Mouse (Mus musculus) telencephalon, adult 2 months (tissue): Measurements from ENCODE around the gene Pgap2.
"Not testable (repeated sequence)": the region's sequence is repeated elsewhere in the genome, so short reads cannot be mapped to it uniquely, and the experiment has no call there.

Experiments used
- DNase-seq: peaks from one replicate; pipeline ENCODE4 v3.0.0-alpha.2; 2011; ENCODE audit warnings: low read depth, low spot score

Pgap2 gene

DNA sequence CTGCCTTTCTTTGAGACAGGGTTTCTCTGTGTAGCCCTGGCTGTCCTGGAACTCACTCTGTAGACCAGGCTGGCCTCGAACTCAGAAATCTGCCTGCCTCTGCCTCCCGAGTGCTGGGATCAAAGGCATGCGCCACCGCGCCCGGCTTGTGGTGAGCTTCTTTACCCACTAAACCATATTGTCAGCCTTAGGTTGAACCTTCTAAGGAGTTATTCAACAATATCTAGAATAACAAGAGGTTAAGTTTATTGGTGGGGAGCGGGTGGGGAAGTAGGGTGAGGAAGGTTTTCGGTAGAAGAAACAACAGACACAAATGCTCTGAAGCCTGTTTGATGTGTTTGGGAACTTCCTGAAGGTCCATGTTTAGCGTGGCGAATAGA is 56.0 kb downstream of the Pgap2 start:
- DNase-seq = not testable (repeated sequence)

DNA sequence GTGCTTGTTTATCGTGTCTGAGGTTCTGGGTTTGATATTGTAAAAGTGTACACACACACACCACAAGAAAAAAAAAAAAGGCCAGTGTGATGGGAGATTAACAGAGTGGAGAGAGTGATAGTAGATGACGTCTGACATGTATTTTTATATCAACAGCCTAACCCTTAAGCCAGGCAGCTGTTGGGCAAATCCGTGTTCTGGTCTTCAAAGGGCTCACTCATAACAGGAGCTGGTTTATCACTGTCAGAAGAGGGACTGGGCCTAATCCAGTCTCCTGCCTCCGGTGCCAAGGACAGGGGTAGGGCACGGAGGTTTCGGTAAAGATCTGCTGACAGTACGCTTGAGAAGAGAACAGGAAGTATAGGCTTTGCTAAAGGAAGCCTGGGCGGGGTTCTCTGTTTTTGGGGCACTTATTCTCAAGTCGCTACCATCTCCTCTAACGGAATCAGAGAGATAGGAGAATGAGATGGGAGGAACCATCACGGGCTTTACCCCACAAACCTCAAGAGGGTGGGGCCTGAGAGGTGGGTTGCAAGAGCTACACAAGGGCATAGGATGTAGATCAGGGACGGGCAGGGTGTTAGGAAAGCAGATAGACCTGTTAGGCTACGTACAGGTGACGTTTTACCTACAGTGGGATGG is 56.5 kb downstream of the Pgap2 start:
- no peak for DNase-seq

DNA sequence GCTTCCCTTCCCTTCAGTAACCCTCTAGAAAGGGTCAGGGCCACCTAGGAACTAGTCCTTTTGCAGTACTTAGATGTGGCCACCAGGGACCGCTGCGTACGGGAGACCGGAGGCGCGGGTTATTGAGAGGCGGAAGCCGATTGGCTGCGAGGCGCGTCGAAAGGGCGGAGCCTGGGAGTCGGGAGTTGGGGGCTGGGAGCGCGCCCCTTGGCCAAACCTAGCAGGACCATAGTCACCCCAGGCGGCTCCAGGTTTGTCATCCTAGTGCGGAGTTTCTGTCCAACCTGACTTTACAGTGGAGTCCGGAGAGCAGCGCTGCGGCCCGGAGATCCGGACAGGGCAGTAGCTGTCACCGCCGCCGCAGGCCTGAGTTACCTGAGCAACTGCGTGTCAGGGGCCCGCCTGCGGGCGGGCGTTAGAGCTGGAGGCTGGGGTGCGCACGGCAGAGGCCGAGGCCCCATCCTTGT is 57.1 kb downstream of the Pgap2 start:
- DNase-seq = peak; percentile 86

DNA sequence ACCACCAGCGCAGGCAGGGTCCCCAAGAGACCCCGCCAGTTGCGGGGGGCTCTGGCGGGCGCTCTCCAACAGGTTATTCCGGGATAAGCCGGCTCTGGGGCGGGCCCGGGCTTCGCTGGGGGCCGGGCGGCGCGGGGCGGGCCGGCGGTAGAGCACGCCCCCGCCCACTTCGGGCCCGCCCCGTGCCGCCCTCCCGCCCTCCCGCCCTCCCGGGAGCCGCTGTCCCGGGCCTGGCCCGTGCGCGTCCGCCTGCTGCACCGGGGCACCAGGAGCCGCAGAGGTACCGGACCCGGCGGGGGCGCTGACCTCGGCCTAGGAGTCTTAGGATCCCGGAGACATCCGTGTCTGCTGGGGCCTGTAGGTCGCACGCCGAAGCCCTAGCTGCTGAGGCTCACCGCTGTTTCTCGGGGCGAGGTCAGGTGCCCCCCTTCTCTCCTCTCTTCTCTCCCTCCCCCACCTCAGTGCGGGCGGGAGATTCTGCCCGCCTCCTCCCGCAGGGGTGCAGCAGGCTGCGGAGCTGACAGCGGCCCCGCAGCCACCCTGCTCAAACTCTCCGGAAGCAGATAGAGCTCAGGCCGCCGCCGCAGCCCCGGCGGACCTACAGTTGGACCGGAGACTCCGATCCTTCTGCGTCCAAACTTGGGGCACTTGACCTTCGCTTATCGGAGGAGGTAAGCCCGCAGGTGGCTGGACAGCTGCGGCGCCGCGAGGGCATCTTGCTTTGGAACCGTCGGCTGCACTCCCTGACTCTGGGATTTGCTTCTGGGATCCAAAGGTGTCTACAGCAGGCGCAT is 57.8 kb downstream of the Pgap2 start, which contains the start of gene Stim1:
Gene Stim1, plus strand, starts transcription at position 206 of the 794 bp plus-strand sequence.
- no peak for DNase-seq

DNA sequence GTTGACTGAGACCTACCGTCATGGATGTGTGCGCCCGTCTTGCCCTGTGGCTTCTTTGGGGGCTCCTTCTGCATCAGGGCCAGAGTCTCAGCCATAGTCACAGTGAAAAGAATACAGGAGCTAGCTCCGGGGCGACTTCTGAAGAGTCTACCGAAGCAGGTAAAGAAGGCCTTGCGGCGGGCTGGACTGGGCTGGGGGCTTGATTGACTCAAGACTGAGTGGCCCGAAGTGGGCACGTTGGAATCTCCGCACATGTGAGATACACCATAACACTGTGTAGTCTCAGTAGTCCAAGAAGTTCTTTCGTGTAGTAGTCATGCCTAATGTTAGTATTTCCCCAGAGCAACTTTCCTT is 58.4 kb downstream of the Pgap2 start:
- no peak for DNase-seq

DNA sequence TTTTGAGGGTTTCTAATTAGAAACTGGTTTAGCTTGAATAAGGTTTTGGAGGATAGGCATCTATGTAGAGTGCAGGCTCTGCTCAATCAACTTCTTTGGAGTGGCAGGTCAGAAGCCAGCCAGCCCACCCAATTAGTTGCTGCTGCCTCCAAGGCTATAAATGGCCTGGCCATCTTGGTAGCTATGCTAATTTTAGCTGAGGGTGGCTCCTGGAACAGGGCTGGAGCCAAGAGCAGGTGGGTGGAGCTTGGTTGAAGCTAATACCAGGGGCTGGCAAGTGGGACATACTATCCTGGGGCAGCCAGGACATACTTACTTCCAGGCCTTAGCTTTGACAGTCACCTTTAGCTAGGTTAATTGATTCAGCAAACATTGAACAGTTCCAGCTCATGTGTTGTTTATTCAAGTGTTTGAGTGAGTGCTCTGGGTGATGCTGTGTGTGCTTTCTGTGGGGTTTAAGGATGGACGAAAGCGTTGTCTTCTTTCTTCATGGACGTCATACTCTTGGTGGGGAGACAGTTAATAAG is 62.5 kb downstream of the Pgap2 start:
- DNase-seq = no peak

DNA sequence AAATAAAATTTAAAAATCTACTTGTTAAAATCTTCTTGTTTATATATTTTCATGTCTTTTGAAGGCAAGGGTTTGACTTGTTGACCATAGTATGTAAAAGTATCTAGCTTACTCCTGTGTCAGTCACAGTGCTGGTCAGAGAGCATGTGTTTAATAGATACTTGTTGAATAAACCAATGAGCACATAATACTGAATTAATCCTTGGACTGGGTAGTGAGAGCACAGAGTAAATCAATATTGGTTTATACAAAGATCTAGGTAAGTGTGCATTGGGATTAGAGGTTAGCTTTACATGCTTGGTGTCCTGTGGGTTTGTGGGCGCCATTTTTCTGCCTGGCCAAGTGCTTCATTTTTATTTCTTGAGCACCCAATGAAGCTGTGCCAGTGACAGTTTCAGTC is 71.4 kb downstream of the Pgap2 start:
- DNase-seq = no peak

DNA sequence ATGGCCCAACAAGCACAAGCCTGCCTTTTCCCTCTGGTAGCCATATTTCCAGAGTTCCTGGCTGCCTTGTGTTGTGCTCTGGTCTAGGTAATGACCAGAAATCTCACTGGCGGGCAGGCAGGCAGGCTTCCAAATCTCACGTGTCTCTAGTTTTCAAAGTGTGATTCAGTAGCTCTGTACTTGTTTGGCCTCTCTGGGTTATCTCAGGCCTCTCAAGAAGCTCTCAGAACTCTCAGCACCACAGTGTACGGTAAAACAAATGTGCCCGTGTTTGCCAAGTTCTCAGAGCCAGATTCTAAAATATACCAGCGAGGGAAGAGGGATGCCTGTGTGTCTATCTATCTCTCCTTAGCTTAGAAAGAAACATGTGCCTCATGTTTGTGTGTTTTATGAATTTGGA is 72.3 kb downstream of the Pgap2 start:
- no peak for DNase-seq
